ENCODE assay signal across 20 mouse cellular contexts in genomic region chr11:12696321-12696720, GRCm38 (mm10).
A peak's percentile ranks its signal among the peaks of the same experiment; 100 is the strongest.
DNase-seq lines count a peak whose midpoint lies in the region; ATAC-seq and TF ChIP-seq lines count a peak whose summit lies in the region.
"Had no signal": no experiment of that assay in that cellular context is flagged by ENCODE, and none has a peak within 500 bp of the region (broad histone marks: within the 10 kb centered on the region; RNA-seq: fewer than 3 reads in every experiment).

No protein-coding gene starts in this region.

- no peak for TF ChIP-seq EP300 in stomach, postnatal 0 days (optimal IDR thresholded peaks at IDR 0.05)

- no peak overlapping the region for H3K27ac ChIP-seq in forebrain, embryonic 11.5 days (ENCODE audit: low read depth, low read length)
- H3K27ac ChIP-seq in forebrain, embryonic 15.5 days (replicated peaks): no peak overlapping the region
- H3K27ac ChIP-seq in heart, embryonic 11.5 days (ENCODE audit: low read depth, low read length): no peak overlapping the region
- no peak overlapping the region for H3K27ac ChIP-seq in stomach, embryonic 14.5 days (ENCODE audit: low read length)
- H3K27ac ChIP-seq in stomach, postnatal 0 days (replicated peaks): no peak overlapping the region
- H3K27ac ChIP-seq: heart, adult 2 months; heart, embryonic 13.5 days; hindbrain, embryonic 15.5 days had no signal

- H3K9ac ChIP-seq in forebrain, embryonic 11.5 days (ENCODE audit: low read length): no peak overlapping the region
- no peak overlapping the region for H3K9ac ChIP-seq in forebrain, embryonic 15.5 days (replicated peaks)
- H3K9ac ChIP-seq in heart, embryonic 11.5 days (ENCODE audit: low read depth, low read length): no peak overlapping the region
- H3K9ac ChIP-seq in stomach, embryonic 14.5 days (replicated peaks; ENCODE audit: low read depth, low read length): no peak overlapping the region
- no peak overlapping the region for H3K9ac ChIP-seq in stomach, postnatal 0 days (ENCODE audit: low read length)
- H3K9ac ChIP-seq: heart, embryonic 13.5 days; hindbrain, embryonic 15.5 days had no signal

- WGBS in forebrain, embryonic 11.5 days: 22% methylated on average over 5 of the region's 5 CpGs
- 17% methylated on average over 5 of the region's 5 CpGs for WGBS in forebrain, embryonic 15.5 days
- WGBS in heart, embryonic 11.5 days (ENCODE audit: insufficient replicate concordance): 60% methylated on average over 5 of the region's 5 CpGs
- WGBS in stomach, embryonic 14.5 days: 51% methylated on average over 5 of the region's 5 CpGs
- 47% methylated on average over 5 of the region's 5 CpGs for WGBS in stomach, postnatal 0 days

- peak; percentile 73 for ATAC-seq in forebrain, embryonic 11.5 days (replicated peaks; ENCODE audit: low FRiP score)
- ATAC-seq in forebrain, embryonic 15.5 days (replicated peaks): no peak
- no peak for ATAC-seq in heart, embryonic 11.5 days (replicated peaks; ENCODE audit: insufficient number of reproducible peaks, low FRiP score, low TSS enrichment)
- peak; percentile 49; the same call in 1 of the 2 replicates for ATAC-seq in stomach, embryonic 14.5 days (ENCODE audit: insufficient number of reproducible peaks, insufficient read depth, low FRiP score, low read depth)
- no peak for ATAC-seq in stomach, postnatal 0 days (ENCODE audit: low FRiP score, low TSS enrichment)
- ATAC-seq: intestine, embryonic 16.5 days had no signal

- DNase-seq in forebrain, embryonic 11.5 days (ENCODE audit: low spot score): no peak
- peak; percentile 72 for DNase-seq in heart, adult 11 months
- no peak for DNase-seq in stomach, postnatal 0 days (ENCODE audit: low spot score)
- peak; percentile 2 for DNase-seq in mesoderm, embryonic 11.5 days (ENCODE audit: low read depth, low spot score)
- no peak for DNase-seq in spleen, postnatal 4 days (ENCODE audit: low spot score in 2 of 2)
- DNase-seq: adrenal gland, adult 2 months; adrenal gland, postnatal 25 days; cerebellum, adult 2 months; cerebellum, postnatal 10 days; gastrocnemius, postnatal 36 days; heart, adult 2 months; heart, postnatal 36 days; kidney, adult 2 months had no signal

- no peaks in the 10 kb centered on the region for H3K27me3 ChIP-seq in forebrain, embryonic 11.5 days (ENCODE audit: control insufficient read depth, insufficient read depth, low read length)
- no peaks in the 10 kb centered on the region for H3K27me3 ChIP-seq in forebrain, embryonic 15.5 days
- no peaks in the 10 kb centered on the region for H3K27me3 ChIP-seq in heart, embryonic 11.5 days (ENCODE audit: control insufficient read depth, insufficient read depth, low read length)
- no peaks in the 10 kb centered on the region for H3K27me3 ChIP-seq in stomach, embryonic 14.5 days (ENCODE audit: control insufficient read depth, insufficient read depth, low read length)
- H3K27me3 ChIP-seq in stomach, postnatal 0 days (ENCODE audit: control insufficient read depth, insufficient read depth, low read length): no peaks in the 10 kb centered on the region
- H3K27me3 ChIP-seq: CH12.LX; heart, embryonic 13.5 days; hindbrain, embryonic 15.5 days had no signal

- H3K36me3 ChIP-seq in forebrain, embryonic 11.5 days (ENCODE audit: control insufficient read depth, insufficient read depth, low read length): no peaks in the 10 kb centered on the region
- H3K36me3 ChIP-seq in forebrain, embryonic 15.5 days: no peaks in the 10 kb centered on the region
- H3K36me3 ChIP-seq in heart, embryonic 11.5 days (ENCODE audit: control insufficient read depth, insufficient read depth, low read length): no peaks in the 10 kb centered on the region
- H3K36me3 ChIP-seq in stomach, embryonic 14.5 days (ENCODE audit: control insufficient read depth, insufficient read depth, low read length): no peaks in the 10 kb centered on the region
- H3K36me3 ChIP-seq in stomach, postnatal 0 days (ENCODE audit: control insufficient read depth, insufficient read depth, low read length): no peaks in the 10 kb centered on the region
- H3K36me3 ChIP-seq: heart, embryonic 13.5 days; hindbrain, embryonic 15.5 days had no signal

- no peak for TF ChIP-seq CTCF in stomach, postnatal 0 days (IDR thresholded peaks at IDR 0.05; ENCODE audit: low read depth)

- H3K4me2 ChIP-seq in forebrain, embryonic 11.5 days (ENCODE audit: low read depth, low read length, severe bottlenecking): no peak overlapping the region
- no peak overlapping the region for H3K4me2 ChIP-seq in forebrain, embryonic 15.5 days (replicated peaks)
- H3K4me2 ChIP-seq in heart, embryonic 11.5 days: no peak overlapping the region
- H3K4me2 ChIP-seq in stomach, embryonic 14.5 days (replicated peaks; ENCODE audit: low read depth, low read length): no peak overlapping the region
- H3K4me2 ChIP-seq in stomach, postnatal 0 days (replicated peaks; ENCODE audit: low read depth): no peak overlapping the region
- H3K4me2 ChIP-seq: heart, embryonic 13.5 days; hindbrain, embryonic 15.5 days had no signal

- no peaks in the 10 kb centered on the region for H3K9me3 ChIP-seq in forebrain, embryonic 11.5 days (ENCODE audit: control insufficient read depth, low read length)
- no peaks in the 10 kb centered on the region for H3K9me3 ChIP-seq in forebrain, embryonic 15.5 days
- no peaks in the 10 kb centered on the region for H3K9me3 ChIP-seq in heart, embryonic 11.5 days (replicated peaks; ENCODE audit: control insufficient read depth, low read length)
- H3K9me3 ChIP-seq in stomach, embryonic 14.5 days (ENCODE audit: control insufficient read depth, low read depth, low read length): no peaks in the 10 kb centered on the region
- no peaks in the 10 kb centered on the region for H3K9me3 ChIP-seq in stomach, postnatal 0 days (ENCODE audit: control insufficient read depth, low read length)
- H3K9me3 ChIP-seq: heart, embryonic 13.5 days; hindbrain, embryonic 15.5 days had no signal

- no peaks in the 10 kb centered on the region for H3K4me1 ChIP-seq in forebrain, embryonic 11.5 days (replicated peaks; ENCODE audit: control insufficient read depth, insufficient read depth, low read length)
- no peaks in the 10 kb centered on the region for H3K4me1 ChIP-seq in forebrain, embryonic 15.5 days
- H3K4me1 ChIP-seq in heart, embryonic 11.5 days (ENCODE audit: control insufficient read depth, insufficient read depth, low read length): no peaks in the 10 kb centered on the region
- no peaks in the 10 kb centered on the region for H3K4me1 ChIP-seq in stomach, embryonic 14.5 days (ENCODE audit: control insufficient read depth, insufficient read depth, low read length)
- no peaks in the 10 kb centered on the region for H3K4me1 ChIP-seq in stomach, postnatal 0 days (replicated peaks; ENCODE audit: control insufficient read depth, insufficient read depth)
- H3K4me1 ChIP-seq: heart, embryonic 13.5 days; hindbrain, embryonic 15.5 days had no signal

- H3K4me3 ChIP-seq in forebrain, embryonic 11.5 days (ENCODE audit: low read depth, low read length): no peak overlapping the region
- H3K4me3 ChIP-seq in forebrain, embryonic 15.5 days: no peak overlapping the region
- H3K4me3 ChIP-seq in heart, embryonic 11.5 days (ENCODE audit: low read depth, low read length): no peak overlapping the region
- H3K4me3 ChIP-seq in stomach, embryonic 14.5 days (ENCODE audit: low read depth, low read length): no peak overlapping the region
- no peak overlapping the region for H3K4me3 ChIP-seq in stomach, postnatal 0 days (ENCODE audit: low read depth, low read length)
- H3K4me3 ChIP-seq: heart, adult 2 months; heart, embryonic 13.5 days; hindbrain, embryonic 15.5 days had no signal

Comparison
In these comparisons a context has a peak if more than half of its experiments do, and no peak if none do; other contexts are left out.
1. ATAC-seq: peak in forebrain, embryonic 11.5 days (single experiment) and stomach, embryonic 14.5 days (single experiment); none in forebrain, embryonic 15.5 days (single experiment), heart, embryonic 11.5 days (single experiment) and stomach, postnatal 0 days (single experiment).
2. DNase-seq: peak in heart, adult 11 months (single experiment) and mesoderm, embryonic 11.5 days (single experiment); none in forebrain, embryonic 11.5 days (single experiment), stomach, postnatal 0 days (single experiment) and spleen, postnatal 4 days (0 of 2).